Mouse (Mus musculus) CH12.LX (cell line): ENCODE results near the gene Atp6v0a4. TPM values are rescaled to one million over a fixed set of nuclear protein-coding genes. Genes with fewer than 3 reads are reported as not detected.

Experiments used
- DNase-seq: peaks from one replicate; pipeline ENCODE4 v3.0.0-alpha.2; 2013; ENCODE audit errors: extremely low read depth
- H3K27ac ChIP-seq: 2 replicates; pipeline ENCODE4 v1.5.1; 2012; ENCODE audit warnings: low read depth, mild to moderate bottlenecking, control low read depth, moderate library complexity; ENCODE audit not compliant: insufficient read depth
- H3K27me3 ChIP-seq: replicated peaks from 2 replicates; pipeline ENCODE3; 2012; ENCODE audit warnings: inconsistent platforms
- H3K36me3 ChIP-seq, 2 experiments: replicated peaks in 1 of 2; 2 replicates each; pipeline versions ENCODE3 to v1.6.1; 2012; ENCODE audit warnings: inconsistent platforms in 1 of 2, low read length in 1 of 2, mild to moderate bottlenecking in 1 of 2, mixed read lengths in 1 of 2, moderate library complexity in 1 of 2; ENCODE audit not compliant: control insufficient read depth in 1 of 2, insufficient read depth in 1 of 2
- H3K4me1 ChIP-seq, 2 experiments: 2 replicates each; pipeline ENCODE4 v1.6.1; 2012; ENCODE audit warnings: inconsistent platforms in 1 of 2, moderate library complexity in 1 of 2; ENCODE audit not compliant: insufficient read depth in 2 of 2, control insufficient read depth in 1 of 2
- H3K4me2 ChIP-seq: 2 replicates; pipeline ENCODE4 v1.6.1; 2012; ENCODE audit warnings: low read depth, mild to moderate bottlenecking, control low read depth; ENCODE audit not compliant: poor library complexity, insufficient read depth, severe bottlenecking
- H3K4me3 ChIP-seq, 3 experiments: fragments of 150-350 bp in 1 of 3; sonication (generic) in 1 of 3; replicated peaks in 1 of 3; 2 replicates each; pipeline versions ENCODE3 to v1.5.1; 2011 to 2012; ENCODE audit warnings: low read depth in 2 of 3, low read length in 2 of 3, mild to moderate bottlenecking in 2 of 3, moderate library complexity in 2 of 3, control low read depth in 1 of 3, improper control_type of control experiment in 1 of 3, inconsistent platforms in 1 of 3, mixed read lengths in 1 of 3; ENCODE audit not compliant: poor library complexity in 1 of 3
- H3K79me2 ChIP-seq: replicated peaks from 2 replicates; pipeline ENCODE4 v1.6.1; 2012; ENCODE audit warnings: mild to moderate bottlenecking, moderate library complexity; ENCODE audit not compliant: control insufficient read depth, poor library complexity, insufficient read depth, severe bottlenecking; ENCODE audit errors: extremely low read depth
- H3K9ac ChIP-seq: 2 replicates; pipeline ENCODE4 v1.6.1; 2012; ENCODE audit warnings: low read depth, mild to moderate bottlenecking, control low read depth, moderate library complexity; ENCODE audit not compliant: insufficient read depth
- H3K9me3 ChIP-seq: replicated peaks from 2 replicates; pipeline ENCODE3; 2012; ENCODE audit warnings: low read length, inconsistent platforms, mixed read lengths
- CHD2 ChIP-seq: IDR thresholded peaks from 2 replicates; pipeline ENCODE4 v1.6.1; 2011; ENCODE audit warnings: low read length, improper control_type of control experiment
- CTCF ChIP-seq, 2 experiments: IDR thresholded peaks in 1 of 2; conservative IDR thresholded peaks in 1 of 2; 2 replicates each; pipeline ENCODE4 v1.5.1; 2011 to 2012; ENCODE audit warnings: low read depth in 2 of 2, low read length in 2 of 2, improper control_type of control experiment in 1 of 2, inconsistent platforms in 1 of 2, mild to moderate bottlenecking in 1 of 2, moderate library complexity in 1 of 2
- E2F4 ChIP-seq: IDR thresholded peaks from 2 replicates; pipeline ENCODE4 v1.6.1; 2011; ENCODE audit warnings: low read depth, low read length, improper control_type of control experiment; ENCODE audit not compliant: insufficient replicate concordance
- ELF1 ChIP-seq: IDR thresholded peaks from 2 replicates; pipeline ENCODE4 v1.6.1; 2014; ENCODE audit warnings: low read depth, mild to moderate bottlenecking, inconsistent platforms, low read length, improper control_type of control experiment
- EP300 ChIP-seq: IDR thresholded peaks from 2 replicates; pipeline ENCODE4 v1.6.1; 2011; ENCODE audit warnings: low read length, improper control_type of control experiment
- ETS1 ChIP-seq: conservative IDR thresholded peaks from 2 replicates; pipeline ENCODE4 v1.6.1; 2012; ENCODE audit warnings: low read depth, mild to moderate bottlenecking, inconsistent platforms, low read length, improper control_type of control experiment, moderate library complexity
- MAFK ChIP-seq: IDR thresholded peaks from 2 replicates; pipeline ENCODE4 v1.6.1; 2011; ENCODE audit warnings: low read length, improper control_type of control experiment; ENCODE audit not compliant: insufficient replicate concordance
- MAX ChIP-seq: IDR thresholded peaks from 2 replicates; pipeline ENCODE4 v1.6.1; 2011; ENCODE audit warnings: low read length, improper control_type of control experiment
- NELFE ChIP-seq: IDR thresholded peaks from 2 replicates; pipeline ENCODE4 v1.6.1; 2011; ENCODE audit warnings: low read depth, low read length, improper control_type of control experiment
- RAD21 ChIP-seq: IDR thresholded peaks from 2 replicates; pipeline ENCODE4 v1.6.1; 2011; ENCODE audit warnings: low read depth, mild to moderate bottlenecking, low read length, improper control_type of control experiment, moderate library complexity
- SMC3 ChIP-seq: IDR thresholded peaks from 2 replicates; pipeline ENCODE4 v1.6.1; 2011; ENCODE audit warnings: low read depth, low read length, improper control_type of control experiment
- TBP ChIP-seq: conservative IDR thresholded peaks from 2 replicates; pipeline ENCODE4 v1.6.1; 2011; ENCODE audit warnings: low read depth, low read length, improper control_type of control experiment
- ZC3H11A ChIP-seq: IDR thresholded peaks from 2 replicates; pipeline ENCODE4 v1.6.1; 2012; ENCODE audit warnings: low read depth, mild to moderate bottlenecking, inconsistent platforms, low read length, improper control_type of control experiment
- ZMIZ1 ChIP-seq: IDR thresholded peaks from 2 replicates; pipeline ENCODE4 v1.6.1; 2012; ENCODE audit warnings: low read depth, mild to moderate bottlenecking, inconsistent platforms, low read length, improper control_type of control experiment
- dilution Hi-C: fragments of 300-500 bp; cut with MboI; formaldehyde crosslinking; loops from 2 replicates; pipeline ENCODE4 v1.14.3; 2020; ENCODE audit warnings: low sequenced_read_pairs; ENCODE audit not compliant: extremely low pct_unique_long_range_greater_than_20kb, extremely low pct_ligation_motif_present
- in situ Hi-C: fragments of 300-500 bp; cut with MboI; formaldehyde crosslinking; loops from 3 replicates; pipeline ENCODE4 v1.14.3; 2019; ENCODE audit warnings: low sequenced_read_pairs, low pct_ligation_motif_present, low pct_unique_long_range_greater_than_20kb, mixed read lengths
- polyA plus RNA-seq: library from polyadenylated mRNA; unstranded; fragments of >175 nt; gene quantifications from 2 replicates; pipeline ENCODE4 v1.2.1, GENCODE M21; 2012; ENCODE audit warnings: low read depth; ENCODE audit not compliant: insufficient read length
- total RNA-seq, 2 experiments: library from RNA; depleted of rRNA; stranded (reverse); fragments of 300-350 nt in 1 of 2; fragments of >200 nt in 1 of 2; gene quantifications; 2 replicates each; pipeline ENCODE4 v1.2.3; 2012 to 2014

The Atp6v0a4 gene
- total and polyA plus RNA-seq, 3 experiments: not detected

DNA sequence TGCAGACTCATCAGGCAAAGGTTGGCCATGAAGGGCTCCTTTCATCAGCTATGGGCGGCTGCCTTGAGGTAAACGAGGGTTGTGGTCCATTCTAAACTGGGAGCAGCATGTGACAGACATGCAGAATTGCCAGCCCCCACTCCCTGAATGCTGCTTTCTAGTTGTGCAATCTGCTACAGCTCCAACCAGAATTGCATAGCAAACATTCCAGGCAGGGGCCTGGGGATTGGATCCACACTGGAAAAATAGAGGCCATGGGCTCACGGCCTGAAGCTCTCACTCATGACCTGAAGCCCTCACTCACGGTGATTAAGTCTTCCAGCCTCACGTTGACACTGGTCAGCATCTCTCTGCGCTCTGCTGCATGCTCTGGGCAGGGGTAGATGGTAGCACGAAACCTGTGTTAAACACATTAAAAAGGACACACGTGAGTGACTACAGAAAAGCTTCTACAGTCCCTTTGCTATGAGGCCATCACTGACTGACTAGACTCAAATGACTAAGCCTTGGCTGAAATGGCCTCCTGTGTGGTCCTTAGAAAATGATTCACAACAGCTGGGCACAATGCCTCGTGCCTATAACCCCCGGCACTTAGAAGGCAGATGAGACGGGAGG lies 42.6 kb downstream of the Atp6v0a4 start:
- Histone ChIP-seq H3K4me3 (no peak overlapping the region), H3K27me3 (no peaks in the 10 kb centered on the region), H3K36me3 (no peaks in the 10 kb centered on the region), H3K27ac (no peak overlapping the region), H3K4me2 (no peak overlapping the region), H3K9me3 (no peaks in the 10 kb centered on the region), H3K79me2 (no peaks in the 10 kb centered on the region), H3K4me1 (no peaks in the 10 kb centered on the region; a peak in 1 of 4 replicates), H3K9ac (no peak overlapping the region)
- dilution Hi-C loops (no loop called here), in situ Hi-C loops (no loop called here)
- TF ChIP-seq EP300 (no peak), ZMIZ1 (no peak), SMC3 (no peak), MAFK (no peak), ZC3H11A (no peak), MAX (no peak), ELF1 (no peak), ETS1 (no peak), TBP (no peak), CTCF (conservative IDR thresholded peaks at IDR 0.05 in 1 of 2, IDR thresholded peaks at IDR 0.05 in 1 of 2; ENCODE audit: low read depth in 2 of 2, low read length in 2 of 2) (no peak)
- no peak for DNase-seq

- dilution Hi-C loops: no loop called here
- Histone ChIP-seq H3K27ac (no peak overlapping the region), H3K36me3 (no peaks in the 10 kb centered on the region), H3K9ac (no peak overlapping the region), H3K79me2 (no peaks in the 10 kb centered on the region), H3K4me3 (no peak overlapping the region), H3K4me1 (no peaks in the 10 kb centered on the region; a peak in 1 of 4 replicates), H3K4me2 (no peak overlapping the region), H3K9me3 (no peaks in the 10 kb centered on the region), H3K27me3 (no peaks in the 10 kb centered on the region)
- in situ Hi-C loops: no loop called here
- no peak for TF ChIP-seq MAFK
- TF ChIP-seq ELF1: no peak
- no peak for TF ChIP-seq E2F4
- no peak for DNase-seq
These were observed 44.0 kb downstream of the Atp6v0a4 start for GRCm38 (mm10) chr6:38080364-38080763.

DNA sequence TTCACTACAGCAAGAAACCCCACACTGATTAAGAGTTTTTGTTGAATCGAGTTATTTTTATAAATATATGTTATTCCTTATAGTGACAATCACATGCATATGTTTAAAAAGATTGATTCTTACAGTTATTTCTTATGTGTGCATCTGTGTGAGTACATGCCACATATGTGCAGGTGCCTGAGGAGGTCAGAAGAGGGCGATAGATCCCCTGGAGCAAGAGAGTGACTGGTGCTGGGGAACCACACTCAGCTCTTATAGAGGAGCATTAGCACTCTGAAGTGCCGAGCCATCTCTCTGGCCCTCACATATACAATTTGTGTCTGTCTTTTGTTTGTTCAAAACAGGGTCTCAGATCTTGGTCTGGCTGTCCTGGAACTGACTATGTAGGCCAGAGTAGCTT lies 50.8 kb downstream of the Atp6v0a4 start:
- DNase-seq: no peak

More for the DNA sequence above, 50.8 kb downstream of the Atp6v0a4 start:
- dilution Hi-C loops: no loop called here
- Histone ChIP-seq H3K36me3 (no peaks in the 10 kb centered on the region), H3K79me2 (no peaks in the 10 kb centered on the region), H3K4me3 (no peak overlapping the region), H3K9ac (no peak overlapping the region), H3K27ac (no peak overlapping the region), H3K9me3 (peaks cover 8% of the 10 kb centered on the region), H3K4me1 (no peaks in the 10 kb centered on the region; a peak in 1 of 4 replicates), H3K4me2 (no peak overlapping the region), H3K27me3 (no peaks in the 10 kb centered on the region)
- TF ChIP-seq CHD2: no peak
- TF ChIP-seq MAX: no peak
- TF ChIP-seq TBP: no peak
- no peak for TF ChIP-seq ZC3H11A
- TF ChIP-seq NELFE: no peak
- no peak for TF ChIP-seq RAD21
- in situ Hi-C loops: no loop called here
